Mouse (Mus musculus): Measurements from ENCODE around the gene Phactr2. TPM values are rescaled to one million over a fixed set of nuclear protein-coding genes. Genes with fewer than 3 reads are reported as not detected.

Phactr2 gene
- polyA plus RNA-seq, 1 experiment, result not detected

DNA sequence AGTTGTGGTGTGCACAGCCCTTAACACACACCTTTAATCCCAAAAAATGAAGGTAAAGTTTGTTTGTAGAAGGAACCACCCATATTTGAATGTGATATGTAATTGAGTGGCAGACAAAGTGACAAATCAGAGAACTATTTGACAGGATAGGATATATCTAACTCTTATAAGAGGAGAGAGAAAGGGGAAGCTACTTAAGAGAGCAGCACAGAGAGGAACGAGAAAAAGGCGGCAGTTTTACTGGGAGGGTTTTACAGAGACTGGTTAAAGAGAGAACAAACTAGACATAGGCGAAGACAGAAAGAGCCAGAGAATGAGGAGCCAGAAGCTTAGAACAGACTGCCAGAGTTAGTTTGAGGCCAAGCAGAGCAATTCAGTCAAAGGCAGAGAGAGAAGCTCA is 273.4 kb downstream of the Phactr2 start:
- TF ChIP-seq GATA1 (IDR thresholded peaks at IDR 0.05; ENCODE audit: low read length), result no peak

DNA sequence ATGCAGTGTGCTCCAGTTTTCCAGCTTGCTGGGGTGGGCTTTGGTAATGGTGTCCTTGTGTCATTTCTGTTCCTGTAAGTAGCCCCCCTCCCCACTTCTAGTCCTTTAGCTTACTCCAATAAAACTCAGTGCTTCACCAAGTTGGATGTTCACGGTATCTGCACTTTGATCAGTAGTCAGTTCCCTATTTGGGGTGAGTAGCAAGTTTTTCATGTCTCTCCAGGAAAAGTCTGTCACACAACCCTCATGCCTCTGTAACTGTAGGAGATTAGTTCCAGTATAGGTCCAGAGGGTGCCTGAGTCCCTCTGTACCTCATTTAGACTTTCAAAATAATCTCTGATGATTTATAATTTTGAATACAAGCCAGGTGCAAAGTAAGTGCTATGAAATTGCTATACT is 275.0 kb downstream of the Phactr2 start:
- no peak for TF ChIP-seq GATA1 (IDR thresholded peaks at IDR 0.05; ENCODE audit: low read length)

DNA sequence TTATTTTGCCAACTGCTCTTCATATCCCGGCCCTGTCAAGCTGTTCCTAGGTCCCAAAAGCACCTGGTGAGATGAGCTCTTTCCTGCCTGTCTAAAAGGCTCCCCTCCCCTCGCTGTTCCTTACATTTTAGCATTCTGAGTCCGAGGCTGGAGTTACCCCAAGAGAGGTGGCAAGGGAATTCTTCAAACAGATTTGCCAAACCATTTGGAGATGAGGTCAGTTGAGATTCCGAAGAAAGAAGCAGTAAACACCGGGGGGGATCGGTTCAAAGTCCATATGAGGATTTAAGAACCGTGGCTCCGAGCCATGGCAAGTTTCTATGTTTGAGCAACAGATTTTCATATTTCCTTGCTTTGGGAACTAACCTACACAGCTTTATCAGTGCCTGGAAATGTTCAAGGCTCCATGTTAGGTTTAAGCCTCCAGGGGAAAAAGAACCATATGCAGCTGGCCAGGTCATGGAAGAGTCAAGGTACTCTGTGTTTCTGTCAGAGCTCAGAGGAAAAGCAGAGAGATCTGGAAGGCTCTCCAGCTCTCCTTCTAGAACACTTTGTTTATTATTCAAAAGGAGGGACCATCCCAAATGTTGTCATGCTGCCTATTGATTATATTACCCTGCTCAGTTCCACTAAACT is 277.2 kb downstream of the Phactr2 start:
- no peak for TF ChIP-seq GATA1 (IDR thresholded peaks at IDR 0.05; ENCODE audit: low read length)

DNA sequence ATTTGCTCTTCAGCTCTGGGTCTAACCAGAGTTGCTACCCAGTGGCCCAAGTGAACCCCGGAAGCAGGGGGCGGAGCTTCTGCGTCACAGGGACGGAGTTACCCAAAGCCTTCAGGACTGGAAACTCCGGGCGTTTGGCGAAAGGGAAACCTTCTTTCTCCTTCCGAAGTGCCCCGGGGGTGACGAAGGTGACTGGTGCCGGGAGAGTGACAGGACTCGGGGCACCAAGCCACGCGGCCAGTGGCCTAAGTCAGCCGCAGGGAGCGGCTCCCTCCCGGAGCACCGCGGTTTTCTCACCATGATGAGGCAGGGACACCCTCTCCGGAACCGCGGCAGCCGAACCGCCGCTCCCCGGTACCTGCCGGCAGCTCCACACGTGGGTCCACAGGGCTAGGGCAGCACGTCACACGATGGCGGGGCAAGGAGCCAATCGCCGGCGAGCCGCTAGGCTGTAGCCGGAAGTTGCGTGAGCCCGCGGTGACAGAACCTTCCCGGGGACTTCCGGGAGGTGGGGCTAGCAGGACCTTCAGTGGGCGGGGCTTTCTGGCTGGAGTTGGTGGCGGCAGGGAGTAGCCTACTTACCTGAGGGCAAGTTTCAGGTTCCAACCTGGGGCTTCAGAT is 281.4 kb downstream of the Phactr2 start, which contains the start of gene Ltv1:
Ltv1 (minus strand) TSS at position 438 of the 621 bp plus-strand sequence.
- TF ChIP-seq GATA1 (IDR thresholded peaks at IDR 0.05; ENCODE audit: low read length), result no peak

DNA sequence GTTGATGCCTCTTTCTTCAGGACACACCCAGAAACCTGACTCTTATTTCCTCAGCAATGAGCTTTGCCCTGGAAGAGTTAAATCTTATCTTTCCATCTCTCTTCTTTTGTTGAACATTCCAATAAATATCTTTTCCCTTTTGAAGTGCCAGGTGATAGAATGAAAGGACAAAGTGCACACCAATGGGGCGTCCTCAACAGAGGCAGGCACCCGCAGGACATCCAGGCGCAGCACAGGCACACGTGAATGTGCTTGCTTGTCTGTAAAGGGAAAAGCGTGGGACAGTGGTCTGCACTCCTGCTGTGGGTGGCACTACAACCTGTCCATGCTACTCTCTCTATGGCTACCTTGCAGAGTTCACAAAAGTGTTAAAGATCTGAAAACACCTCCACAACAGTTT is 284.3 kb downstream of the Phactr2 start:
- no peak for TF ChIP-seq GATA1 (IDR thresholded peaks at IDR 0.05; ENCODE audit: low read length)

DNA sequence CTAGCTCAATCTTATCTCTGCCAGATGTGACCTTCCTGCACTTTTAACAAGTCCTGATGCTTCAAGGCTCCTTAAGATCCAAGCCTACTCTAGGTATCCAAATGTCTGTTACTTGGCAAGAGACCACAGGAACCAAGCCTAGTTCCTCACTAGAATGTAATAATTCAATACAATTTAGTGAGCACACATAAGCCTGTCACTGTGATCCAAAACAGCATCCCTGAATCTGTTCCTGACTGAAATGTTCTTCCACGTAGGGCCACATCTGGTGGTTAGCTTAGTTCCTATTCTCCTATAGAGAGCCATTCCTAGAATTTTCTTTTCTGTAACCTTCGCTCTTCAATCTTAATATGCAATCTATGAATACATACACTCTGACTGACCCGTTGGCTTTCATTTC is 287.5 kb downstream of the Phactr2 start:
- TF ChIP-seq GATA1 (IDR thresholded peaks at IDR 0.05; ENCODE audit: low read length), result no peak

DNA sequence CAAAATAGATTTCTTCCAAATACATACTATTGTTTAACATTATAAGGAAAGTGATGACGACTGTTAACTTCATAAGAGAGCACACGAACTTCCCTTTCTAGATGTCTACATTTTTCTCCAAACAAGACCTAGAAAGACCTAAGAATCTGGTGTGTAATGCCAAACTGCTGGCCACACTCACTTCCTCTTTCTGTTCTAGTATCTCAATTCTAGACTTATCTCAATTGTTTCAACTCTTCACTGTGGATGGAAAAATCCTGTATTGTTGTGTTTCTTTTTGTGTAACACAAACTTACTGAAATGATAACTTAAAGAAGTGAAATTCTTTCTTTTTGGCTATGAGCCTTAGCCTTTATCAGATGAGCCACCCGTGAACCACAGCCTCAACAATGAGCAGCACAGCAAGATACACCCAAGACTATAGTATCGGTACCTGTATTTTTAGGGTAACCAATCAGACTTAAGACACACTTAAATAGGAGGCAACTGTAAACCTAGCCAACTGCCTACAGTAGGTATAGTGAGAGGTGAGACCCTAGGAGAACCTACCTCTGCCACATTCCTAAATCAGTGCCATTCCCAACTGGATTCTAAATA is 289.9 kb downstream of the Phactr2 start:
- TF ChIP-seq GATA1 (IDR thresholded peaks at IDR 0.05; ENCODE audit: low read length), result no peak

DNA sequence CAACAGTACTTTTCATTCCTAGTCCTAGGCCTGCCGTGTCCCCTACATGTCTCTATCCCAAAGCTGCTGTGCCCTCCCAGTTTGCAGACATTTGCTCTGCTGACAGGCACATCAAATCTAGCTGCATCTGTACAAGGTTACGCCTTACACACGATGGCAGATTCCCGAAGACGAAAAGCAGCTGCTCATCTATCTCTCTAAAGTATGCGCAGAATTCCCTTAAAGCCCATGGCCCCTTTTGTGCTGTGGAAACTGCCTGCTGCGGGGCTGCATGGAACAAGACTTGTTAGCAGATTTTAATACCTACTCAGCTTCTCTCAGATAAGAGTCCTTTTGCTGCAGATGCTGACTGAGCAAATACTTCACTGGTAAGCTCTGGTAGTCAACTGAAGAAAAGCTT is 294.0 kb downstream of the Phactr2 start:
- no peak for TF ChIP-seq GATA1 (IDR thresholded peaks at IDR 0.05; ENCODE audit: low read length)

DNA sequence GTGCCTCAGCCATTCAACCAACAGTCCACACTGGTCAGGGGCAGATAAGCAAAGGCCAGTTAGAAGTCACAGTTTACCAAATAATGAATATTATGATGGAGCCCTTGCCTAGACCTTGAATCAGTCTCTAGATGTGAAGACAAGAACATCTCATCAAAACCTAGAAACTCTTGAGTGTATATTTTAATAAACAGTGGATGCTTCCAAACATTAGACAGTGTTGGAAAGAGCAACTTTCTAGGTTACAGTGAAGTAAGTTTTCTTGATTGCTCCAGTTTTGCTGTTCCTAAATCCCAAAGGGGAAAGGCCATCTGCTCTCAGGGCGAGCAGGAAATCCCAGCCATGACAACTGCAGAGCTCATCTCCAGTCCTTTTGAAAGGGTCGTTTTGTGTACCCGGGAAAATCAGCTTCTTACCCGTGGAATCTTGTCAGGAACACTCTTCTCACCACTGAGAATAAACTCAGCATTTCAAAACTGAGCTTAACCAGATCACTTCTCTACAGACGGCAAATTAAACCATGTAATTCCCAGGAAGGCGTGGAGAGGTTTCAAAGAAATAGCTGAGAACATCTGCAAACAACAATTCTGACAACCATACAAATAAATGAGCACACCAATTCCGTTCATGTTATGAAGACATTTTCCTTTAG is 296.1 kb downstream of the Phactr2 start, which contains the start of gene Zc2hc1b:
Zc2hc1b (minus strand) TSS at position 51 of the 652 bp plus-strand sequence.
- TF ChIP-seq GATA1 (IDR thresholded peaks at IDR 0.05; ENCODE audit: low read length), result no peak

DNA sequence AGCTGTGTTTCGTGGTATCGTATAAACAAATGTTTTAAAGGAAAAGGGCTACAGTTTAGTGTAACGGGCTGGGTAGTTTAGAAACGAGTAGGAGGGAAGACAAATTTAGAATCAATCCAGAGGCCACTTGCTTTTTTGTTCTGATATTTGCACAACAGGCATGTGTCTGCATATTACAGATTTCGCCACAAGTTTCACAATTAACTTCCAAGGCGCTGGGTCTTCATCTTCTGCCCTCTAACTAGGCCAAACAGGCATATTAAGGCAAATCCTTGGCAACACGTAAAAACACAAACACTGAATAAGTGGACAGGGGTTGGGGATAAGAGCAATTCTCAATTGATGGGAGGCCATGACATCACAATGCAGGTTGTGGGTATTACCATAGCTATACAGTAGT is 298.3 kb downstream of the Phactr2 start:
- TF ChIP-seq GATA1 (IDR thresholded peaks at IDR 0.05; ENCODE audit: low read length), result no peak

DNA sequence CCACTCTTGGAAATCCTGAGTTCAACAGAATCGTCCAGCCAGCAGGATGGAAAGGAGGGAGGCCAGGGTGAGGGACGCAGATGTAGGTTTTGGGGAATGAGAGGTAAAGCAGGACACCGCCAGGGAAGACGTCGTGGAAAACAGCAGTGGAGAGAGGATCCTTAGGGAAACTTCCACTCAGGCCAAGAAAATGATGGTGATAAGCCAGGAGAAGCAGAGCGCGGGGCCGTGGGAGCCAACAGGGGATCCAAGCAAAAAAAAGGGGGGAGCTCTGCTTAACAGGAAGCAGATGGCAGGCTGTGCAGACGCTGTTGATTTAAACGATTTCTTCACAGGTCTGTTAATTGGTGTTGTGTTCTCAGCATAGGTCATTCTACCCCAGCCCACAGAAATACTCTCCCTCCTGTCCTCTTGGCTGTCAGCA is 301.4 kb downstream of the Phactr2 start:
- no peak for TF ChIP-seq GATA1 (IDR thresholded peaks at IDR 0.05; ENCODE audit: low read length)

DNA sequence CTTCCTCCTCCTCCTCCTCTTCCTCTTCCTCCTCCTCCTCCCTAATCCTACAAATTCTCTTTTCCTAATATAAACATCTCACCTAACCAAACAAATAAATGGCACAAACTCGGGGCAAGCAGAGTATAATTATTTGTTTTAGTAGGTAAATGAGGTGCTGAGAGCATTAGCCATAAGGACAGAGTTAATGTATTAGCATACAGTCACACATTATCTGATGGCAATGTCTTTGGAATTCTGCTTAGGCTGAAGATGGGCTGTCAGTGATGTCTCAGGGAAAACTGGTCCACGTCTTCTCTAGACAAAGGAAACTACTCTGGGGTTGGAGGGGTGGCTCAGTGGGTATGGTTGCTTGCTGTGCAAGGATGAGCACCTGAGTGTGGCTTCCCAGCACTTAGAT is 302.8 kb downstream of the Phactr2 start:
- no peak for TF ChIP-seq GATA1 (IDR thresholded peaks at IDR 0.05; ENCODE audit: low read length)

DNA sequence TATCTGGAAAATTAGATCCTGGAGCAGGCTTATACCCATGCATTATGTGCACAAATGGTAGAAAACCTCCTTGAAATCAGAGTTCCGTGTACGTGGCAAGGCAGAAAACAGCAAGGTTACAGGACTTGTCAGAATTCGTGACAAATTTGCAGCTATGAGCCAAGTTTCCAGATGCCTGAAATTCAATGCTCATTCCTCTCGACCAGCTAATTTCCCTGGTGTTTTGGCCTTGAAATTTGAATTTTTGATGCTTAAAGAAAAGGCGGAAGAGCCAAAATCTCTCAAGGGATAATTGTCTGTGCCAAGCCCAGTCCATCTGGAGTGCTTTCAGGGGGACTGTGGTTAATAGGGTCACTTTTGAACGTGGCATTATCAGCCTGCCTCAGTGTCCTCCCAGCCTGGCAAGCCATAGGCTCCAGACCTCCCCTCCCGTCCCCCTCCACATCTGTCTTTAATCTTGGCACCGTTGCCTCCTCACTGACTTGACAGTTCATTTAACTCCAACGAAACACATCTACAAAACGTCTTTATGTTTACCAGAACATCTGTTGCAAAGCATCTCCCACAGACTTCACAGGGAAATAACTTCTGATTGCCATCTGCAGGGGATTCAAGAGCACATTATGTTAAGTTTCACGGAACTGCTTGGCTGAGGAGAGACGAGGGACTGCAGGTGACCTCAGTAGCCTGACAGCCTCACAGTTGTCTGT is 303.3 kb downstream of the Phactr2 start:
- no peak for TF ChIP-seq GATA1 (IDR thresholded peaks at IDR 0.05; ENCODE audit: low read length)

DNA sequence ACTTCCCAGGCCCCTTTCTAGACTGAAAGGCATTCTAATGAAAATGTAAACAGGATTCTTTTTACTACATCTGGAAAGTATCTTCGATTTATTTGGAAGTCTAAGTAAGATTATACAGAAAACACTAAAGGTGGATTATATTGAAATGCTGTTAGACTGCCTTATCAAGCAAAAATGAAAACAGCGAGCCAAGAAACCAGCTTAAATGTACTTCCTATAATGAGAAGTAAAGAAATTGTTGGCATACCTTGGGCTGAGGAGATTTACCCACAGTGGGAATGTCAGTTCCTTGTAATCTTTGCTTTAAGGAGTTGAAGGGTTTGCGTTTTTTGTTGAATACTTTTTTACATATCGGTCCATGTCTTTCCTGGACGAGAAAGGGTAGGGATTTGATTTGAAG is 305.8 kb downstream of the Phactr2 start:
- no peak for TF ChIP-seq GATA1 (IDR thresholded peaks at IDR 0.05; ENCODE audit: low read length)

DNA sequence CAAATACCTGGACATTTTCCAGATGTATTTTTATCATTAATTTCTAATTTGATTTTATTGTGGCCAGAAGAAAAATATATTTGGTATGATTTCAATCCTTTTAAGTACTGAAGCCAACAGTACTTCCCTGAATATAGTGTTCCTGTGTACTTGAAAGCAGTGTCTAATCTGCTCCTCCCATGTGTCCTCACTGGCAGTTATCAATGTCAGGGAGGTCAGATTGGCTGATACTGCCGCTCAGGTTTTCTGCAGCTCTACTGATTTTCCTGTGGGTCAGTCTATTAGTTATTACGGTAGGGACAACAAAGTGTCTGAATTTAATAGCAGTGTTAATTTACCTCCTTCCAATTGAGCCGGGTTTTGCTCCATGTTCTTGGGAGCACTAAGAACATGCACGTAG is 312.2 kb downstream of the Phactr2 start:
- no peak for TF ChIP-seq GATA1 (IDR thresholded peaks at IDR 0.05; ENCODE audit: low read length)

DNA sequence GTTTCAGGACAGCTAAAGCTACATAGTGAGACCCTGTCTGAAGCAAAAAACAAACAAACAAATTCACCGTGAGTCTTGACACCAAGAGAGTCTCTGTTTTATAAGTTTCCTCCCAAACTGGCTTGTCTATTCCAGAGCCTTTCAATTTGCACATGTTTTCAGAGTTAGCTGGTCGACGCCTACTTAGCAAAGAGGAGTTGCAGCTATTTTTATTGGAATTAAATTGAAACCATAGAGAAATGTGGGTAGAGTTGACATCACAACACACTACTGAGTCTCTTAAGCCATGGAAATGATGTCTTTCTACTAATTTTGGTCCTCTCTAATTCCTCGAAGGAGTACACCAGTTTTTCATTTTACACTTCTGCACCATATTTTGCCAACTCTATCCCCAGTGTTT is 313.3 kb downstream of the Phactr2 start:
- no peak for TF ChIP-seq GATA1 (IDR thresholded peaks at IDR 0.05; ENCODE audit: low read length)

Other genes starting within 250 kb of the Phactr2 start
- 0.12 TPM in 1 of 2 replicates, not detected in the other for gene Fuca2, start 25.1 kb upstream of the Phactr2 start, polyA plus RNA-seq (2012)
- 3.7 and 5.6 TPM in 2 replicates for gene Adat2, start 78.5 kb upstream of the Phactr2 start, polyA plus RNA-seq (2012)
- 7.8 and 12.3 TPM in 2 replicates for gene Pex3, start 78.7 kb upstream of the Phactr2 start, polyA plus RNA-seq (2012)